Mouse (Mus musculus) megakaryocyte progenitor cell, adult 5-6 weeks (primary cell): ENCODE results near the gene Hmcn2. TPM values are rescaled to one million over a fixed set of nuclear protein-coding genes. Genes with fewer than 3 reads are reported as not detected.

Source experiments
- ATAC-seq: replicated peaks from 2 replicates; pipeline ENCODE4 v1.8.0; 2016; ENCODE audit warnings: mild to moderate bottlenecking, moderate TSS enrichment, inconsistent platforms; ENCODE audit not compliant: poor library complexity
- total RNA-seq, 2 experiments: library from RNA; stranded (forward) in 1 of 2; stranded (reverse) in 1 of 2; fragments of 157-497, 149-512 nt in 1 of 2; fragments of 200-1000 nt in 1 of 2; gene quantifications; 2 replicates each; pipeline versions ENCODE4 v1.2.3 to v1.2.4; 2015 to 2017

Gene Hmcn2
- total RNA-seq, 2 experiments from 2014 or later = 0.21 TPM; not detected in 1

DNA sequence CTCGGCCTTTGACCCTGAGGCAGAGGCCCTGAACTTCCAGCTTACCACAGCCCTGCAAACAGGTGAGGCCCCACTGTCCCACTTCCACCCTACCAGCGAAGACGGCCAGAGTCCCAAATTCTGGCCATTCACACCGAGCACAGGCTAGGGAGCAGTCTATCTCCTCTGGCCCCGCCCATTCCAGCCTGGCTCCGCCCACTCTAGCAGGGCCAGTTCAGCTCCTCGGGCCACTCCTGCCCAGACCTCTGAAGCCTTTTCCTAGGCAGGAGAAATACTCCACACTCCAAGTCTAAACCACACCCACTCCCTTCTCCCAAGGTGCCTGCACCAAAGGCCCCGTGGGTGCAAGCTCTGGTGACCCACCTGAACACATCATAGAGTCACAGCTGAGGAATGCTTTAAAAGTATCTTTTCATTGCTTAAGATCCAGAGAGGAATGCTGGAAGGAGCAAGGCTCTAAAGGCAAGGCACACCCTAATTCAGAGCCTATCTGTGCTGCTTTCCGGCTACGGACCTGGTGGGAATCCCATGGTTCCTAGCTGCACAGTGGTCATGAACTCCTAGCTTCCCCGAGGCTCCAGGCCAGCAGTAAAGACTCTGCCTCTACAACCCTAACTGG lies 139.5 kb downstream of the Hmcn2 start:
- ATAC-seq = no peak

DNA sequence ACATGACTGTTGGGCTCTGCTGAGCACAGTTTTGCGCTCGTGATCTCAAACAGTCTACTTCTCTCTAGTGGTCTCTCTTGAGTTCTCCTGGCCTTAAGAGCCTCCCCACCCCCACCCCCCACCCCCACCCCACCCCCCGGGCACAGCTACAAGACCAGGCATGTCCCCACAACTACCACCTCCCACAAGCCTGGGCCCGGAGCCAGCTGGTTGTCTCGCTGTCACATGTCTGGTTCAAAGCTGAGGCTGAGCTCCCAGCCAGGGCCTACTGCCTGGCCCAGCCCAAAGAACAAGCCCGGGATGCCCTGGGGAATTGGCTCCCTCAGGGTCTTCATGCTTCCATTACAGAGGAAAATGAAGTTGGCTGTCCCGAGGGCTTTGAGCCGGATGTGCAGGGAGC lies 140.1 kb downstream of the Hmcn2 start:
- ATAC-seq = 0 out of 2 replicates have a peak, but pooled peaks have one; percentile 26

DNA sequence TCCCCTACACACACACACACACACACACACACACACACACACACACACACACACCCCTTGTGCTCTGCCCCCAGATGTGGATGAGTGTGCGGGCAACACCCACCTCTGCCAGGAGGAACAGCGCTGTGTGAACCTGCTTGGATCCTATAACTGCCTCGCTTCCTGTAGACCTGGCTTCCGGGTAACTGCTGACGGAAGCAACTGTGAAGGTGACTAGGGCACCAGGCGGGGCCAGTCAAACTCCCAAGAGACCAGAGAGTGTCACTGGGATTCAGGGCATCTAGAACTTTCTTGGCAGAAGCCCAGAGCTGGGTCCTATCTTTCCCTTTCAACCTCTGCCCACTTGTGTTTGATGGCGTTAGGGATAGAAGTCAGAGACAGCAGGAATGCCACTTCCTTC lies 141.2 kb downstream of the Hmcn2 start:
- no peak for ATAC-seq

DNA sequence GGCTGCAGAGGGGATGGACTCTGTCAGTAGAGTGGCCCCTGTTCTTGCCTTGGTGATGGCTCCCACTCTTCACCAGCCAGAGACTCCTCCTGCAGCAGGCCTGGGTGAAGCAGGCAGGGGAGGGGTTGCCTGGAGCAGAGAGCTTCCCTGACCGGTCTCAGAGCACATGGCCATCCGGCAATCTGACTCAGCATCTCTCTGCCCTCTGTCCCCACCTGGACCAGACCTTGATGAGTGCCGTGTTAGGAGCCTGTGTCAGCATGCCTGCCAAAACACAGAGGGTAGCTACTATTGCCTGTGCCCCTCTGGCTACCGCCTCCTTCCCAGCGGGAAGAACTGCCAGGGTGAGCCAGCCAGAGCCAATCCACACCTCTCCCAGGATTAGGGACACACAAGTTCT lies 144.2 kb downstream of the Hmcn2 start:
- ATAC-seq = no peak

- peak; percentile 69 for ATAC-seq
These were observed 145.0 kb downstream of the Hmcn2 start for GRCm38 (mm10) chr2:31458989-31459936.

- peak; percentile 76 for ATAC-seq
These were observed 145.9 kb downstream of the Hmcn2 start for GRCm38 (mm10) chr2:31460025-31460571.

GRCm38 (mm10) chr2:31460920-31461319 lies 146.7 kb downstream of the Hmcn2 start:
- no peak for ATAC-seq

GRCm38 (mm10) chr2:31462051-31462450 lies 147.8 kb downstream of the Hmcn2 start:
- no peak for ATAC-seq

DNA sequence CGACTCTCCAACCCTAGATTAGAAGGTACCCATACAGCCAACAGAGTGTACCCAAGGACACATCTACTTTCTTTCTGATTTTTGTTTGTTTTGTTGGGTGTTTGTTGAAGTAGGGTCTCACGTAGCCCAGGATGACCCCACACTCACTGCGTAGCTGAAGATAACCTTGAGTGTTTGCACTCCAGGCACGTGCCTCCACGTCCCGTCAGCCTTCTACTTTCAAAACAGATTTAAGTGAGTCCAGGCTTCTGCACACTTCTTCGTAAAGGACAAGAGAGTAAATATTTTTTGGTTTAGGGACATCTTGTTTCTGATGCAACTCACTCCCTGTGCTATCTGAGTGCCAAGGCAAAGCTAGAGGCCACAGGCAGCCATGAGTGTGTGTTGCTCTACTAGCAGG lies 149.0 kb downstream of the Hmcn2 start:
- no peak for ATAC-seq

DNA sequence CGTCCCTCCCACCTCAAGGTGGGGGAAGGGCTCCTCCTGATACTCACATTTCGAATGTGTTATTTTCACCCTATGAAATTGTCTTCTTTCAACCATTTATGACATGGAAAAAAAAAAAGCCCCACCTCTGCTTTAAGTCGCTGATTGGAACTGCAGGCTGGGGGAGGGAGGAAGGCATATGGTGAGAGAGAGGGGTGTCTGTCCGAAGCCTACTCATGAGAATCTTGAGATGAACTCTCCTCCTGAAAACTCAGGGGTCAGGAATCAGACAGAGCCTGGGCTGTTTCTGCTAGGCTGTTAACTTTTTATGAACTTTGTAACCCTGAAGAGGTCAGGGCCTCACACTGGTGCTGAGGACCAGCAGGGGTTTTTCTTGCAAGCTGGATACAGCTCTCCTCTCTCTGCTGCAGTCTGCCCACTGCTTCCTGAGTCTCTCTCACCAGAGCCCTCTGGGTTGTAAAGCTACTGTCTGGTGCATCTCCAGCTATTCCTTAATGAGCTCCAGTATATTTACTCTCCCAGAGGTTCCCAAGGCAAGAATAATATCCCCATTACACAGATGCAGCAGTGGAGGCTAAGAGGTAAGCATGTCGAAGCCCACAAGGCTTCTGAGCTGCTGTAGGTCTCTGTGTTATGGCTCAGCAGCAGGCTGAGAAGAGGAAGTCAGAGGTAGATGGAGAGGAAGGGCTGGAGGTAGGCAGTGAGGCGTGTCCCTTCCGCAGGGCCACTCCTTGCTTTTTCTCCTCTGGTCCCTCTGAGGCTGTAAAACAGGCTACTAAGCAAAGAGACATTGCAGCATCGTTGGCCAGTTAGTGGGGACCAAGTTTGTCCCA lies 149.7 kb downstream of the Hmcn2 start:
- ATAC-seq = no peak; the same call in 1 of the 2 replicates

GRCm38 (mm10) chr2:31464529-31464910 lies 150.3 kb downstream of the Hmcn2 start:
- ATAC-seq = no peak

DNA sequence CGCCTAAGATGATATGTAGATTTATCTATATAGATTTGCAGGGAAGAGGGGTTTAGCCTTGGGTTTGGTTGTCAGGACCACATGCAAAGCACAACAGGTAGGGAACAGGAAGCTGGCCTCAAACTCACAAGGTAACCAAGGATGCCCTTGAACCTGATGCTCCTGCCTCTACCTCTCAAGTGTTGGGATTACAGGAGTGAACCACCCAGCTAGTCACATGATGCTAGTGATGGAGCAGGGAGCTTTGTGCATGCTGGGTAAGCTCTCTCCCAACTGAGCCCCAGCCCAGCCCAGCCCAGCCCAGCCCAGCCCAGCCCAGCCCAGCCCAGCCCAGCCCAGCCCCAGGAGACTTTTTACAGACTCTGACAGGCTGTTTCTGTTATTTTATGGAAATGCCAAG lies 153.2 kb downstream of the Hmcn2 start:
- no peak for ATAC-seq

DNA sequence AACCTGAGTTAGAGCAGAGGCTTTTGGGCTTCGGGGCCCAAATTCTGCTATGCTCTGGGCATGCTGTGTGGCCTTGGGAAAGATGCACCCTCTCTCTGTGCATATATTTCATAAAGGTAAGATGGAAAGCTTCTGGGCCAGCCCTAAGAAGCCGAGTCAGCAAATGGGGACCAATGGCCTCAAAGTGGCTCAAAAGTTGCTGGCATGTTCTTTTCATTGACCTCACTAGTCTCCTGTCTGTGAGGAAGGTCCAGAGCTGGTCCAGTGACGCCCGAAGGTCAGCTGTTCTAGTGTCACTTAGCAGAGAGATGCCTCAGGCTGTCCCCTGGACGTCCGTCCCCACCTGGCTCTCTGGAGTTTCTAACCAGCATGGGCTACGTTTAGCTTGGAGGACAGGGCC lies 154.6 kb downstream of the Hmcn2 start:
- no peak for ATAC-seq

DNA sequence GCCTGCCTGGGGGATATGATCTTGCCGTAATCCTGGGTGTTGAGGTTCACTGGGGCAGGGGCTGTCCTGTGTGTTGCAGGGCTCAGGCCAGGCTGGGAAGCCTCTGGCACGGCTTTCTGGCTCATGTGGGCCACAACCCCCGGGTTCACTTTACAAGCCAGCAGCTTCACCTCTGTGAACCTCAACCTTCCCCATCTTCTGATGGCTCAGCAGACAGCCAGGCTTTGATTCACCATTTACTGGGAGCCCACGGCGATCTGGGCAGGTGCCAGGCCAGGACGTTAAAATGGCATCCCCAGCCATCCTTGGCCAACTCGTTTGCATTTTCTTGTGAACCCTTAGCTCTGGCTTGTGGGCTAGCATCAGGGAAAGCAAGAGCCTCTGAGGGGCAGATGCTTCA lies 155.3 kb downstream of the Hmcn2 start:
- no peak for ATAC-seq

DNA sequence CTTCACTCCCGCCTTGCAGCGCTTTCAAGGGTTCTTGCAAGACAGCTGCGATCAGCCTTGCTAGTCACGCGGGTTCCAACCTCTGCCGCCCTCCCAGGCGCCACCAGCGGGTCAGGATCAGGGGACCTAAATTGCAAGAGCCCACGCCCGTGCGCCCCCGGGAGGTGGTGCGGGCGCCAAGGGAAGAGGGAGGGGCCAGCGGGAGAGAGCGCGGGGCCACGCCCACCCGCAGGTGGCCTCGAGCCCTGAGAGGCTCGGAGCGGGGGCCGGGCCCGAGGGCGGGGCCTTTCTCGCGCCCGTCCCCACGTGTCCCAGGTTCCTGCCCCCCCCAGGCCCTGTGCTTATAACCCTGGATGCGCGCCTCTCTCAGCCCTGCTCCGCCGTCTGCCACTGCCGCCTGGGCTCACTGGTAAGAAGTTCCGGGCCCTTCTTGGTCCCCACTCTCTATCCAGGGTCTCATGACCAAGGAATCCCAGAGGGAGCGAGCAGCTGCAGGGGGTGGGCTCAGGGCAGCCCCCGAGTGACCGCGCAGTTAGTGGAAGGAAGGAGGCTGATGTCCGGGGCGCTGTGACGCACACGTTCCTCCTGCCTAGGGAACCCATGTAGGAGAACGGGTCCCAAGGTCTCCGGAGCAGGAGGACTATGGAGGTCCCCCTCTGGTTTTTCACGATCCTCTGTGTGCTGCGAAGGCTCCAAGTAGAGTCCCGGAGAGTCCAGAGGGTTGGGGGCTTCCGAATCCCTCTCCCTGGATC lies 155.9 kb downstream of the Hmcn2 start, which contains the start of gene Ass1:
Gene Ass1, plus strand, starts transcription at position 277 of the 752 bp plus-strand sequence.
- peak; percentile 86 for ATAC-seq

DNA sequence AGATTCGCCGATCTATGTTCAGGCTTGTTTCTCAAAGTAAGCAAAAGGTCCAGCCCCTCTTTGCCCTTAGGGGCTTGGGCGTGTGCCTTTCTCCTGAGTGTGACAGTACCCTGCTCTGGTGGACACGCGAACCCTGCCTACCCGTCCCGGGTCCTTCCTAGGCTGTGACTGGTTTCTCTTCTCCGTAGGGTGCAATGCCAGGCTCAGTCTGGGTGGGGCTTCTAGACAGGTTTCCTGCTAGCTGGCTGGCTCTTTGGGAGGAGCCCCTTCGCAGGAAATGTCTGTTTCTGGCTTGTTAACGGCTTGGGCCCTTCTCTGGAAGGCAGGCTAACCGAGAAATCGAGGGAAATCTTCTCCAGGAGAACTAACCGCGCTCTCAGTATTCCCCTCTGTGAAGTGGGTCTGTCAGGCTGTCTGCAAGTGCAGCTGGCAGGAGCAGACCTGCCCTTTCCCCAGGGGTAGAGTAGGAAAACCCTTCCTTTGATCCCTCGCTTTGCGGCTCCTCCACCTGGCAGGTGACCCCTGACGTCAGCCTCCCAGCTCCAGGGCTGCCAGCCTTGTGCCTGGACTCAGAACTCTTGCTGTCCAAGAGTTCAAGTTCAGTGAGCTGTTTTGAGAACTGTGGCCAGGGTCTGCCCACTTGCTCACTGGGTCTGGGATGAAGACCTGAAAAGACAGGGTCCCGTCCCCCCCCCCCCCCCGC lies 156.6 kb downstream of the Hmcn2 start:
- peak; percentile 55 for ATAC-seq

DNA sequence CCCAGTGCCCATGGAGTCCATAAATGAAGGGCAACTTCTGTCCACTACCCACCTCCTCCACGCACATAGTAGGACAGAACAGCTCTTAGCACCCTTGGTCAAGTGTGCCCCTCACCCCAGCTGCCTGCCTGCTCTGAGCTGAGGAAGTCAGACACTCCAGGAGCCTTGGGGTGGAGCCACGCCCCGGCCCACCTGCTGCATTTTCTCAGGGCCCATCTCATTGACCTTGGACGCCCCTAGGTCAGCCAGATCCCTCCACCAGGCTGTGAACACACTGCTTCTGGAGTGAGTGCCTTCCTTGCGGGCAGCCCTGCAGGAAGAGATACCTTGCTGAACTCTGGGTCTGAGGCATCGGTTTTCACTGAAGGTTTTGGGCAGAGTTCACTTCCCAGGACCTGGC lies 157.4 kb downstream of the Hmcn2 start:
- ATAC-seq = no peak

DNA sequence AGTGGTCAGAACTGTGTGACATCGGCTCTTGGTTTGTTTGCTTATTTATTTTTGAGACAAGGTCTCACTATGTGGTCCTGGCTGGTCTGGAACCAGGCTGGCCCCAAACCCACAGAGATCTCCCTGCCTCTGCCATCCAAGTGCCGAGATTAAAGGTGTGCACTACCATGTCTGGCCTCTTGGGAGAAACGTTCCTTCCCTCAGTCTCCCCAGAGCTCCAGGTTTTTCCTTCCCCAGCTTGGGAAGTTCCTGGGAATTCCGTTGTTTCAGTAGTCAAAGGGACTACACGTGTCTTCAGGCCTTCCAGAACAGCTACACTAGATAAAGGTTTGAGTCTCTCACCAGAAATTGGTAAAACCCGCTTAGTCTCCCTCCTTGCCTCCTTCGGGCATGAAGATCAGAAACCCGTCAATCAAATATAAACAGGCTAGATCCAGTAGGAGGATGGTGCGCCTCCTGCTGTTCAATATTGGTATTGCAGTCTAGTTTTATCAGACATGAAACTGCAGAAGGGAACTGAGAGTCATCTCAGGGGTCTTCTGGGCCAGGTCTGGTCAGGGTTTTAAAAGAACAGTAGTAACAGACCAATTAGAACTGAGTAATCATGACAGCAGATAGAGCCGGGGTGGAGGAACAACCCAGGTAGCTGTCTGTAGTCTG lies 158.3 kb downstream of the Hmcn2 start:
- peak; percentile 45 for ATAC-seq

DNA sequence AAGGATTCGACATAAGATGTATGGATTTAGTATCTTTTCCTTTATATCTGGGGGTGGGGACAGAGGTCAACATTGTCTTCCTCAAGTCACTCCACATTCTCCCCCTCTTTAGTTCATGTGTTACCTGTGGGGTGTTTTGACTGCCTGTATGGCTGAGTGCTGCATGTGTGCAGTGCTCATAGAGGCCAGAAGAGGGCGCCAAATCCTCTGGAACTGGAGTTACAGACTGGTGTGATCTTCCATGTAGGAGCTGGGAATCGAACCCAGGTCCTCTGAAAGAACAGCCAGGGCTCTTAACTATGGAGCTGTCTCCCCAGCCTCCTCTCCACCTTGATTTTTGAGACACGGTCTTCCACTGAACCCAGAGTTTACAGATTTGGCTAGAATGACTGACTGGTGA lies 159.7 kb downstream of the Hmcn2 start:
- ATAC-seq = no peak
